Mouse (Mus musculus) monocyte, adult 5-6 weeks (primary cell): ENCODE results near the gene Mdga1. TPM values are rescaled to one million over a fixed set of nuclear protein-coding genes. Genes with fewer than 3 reads are reported as not detected.

ENCODE experiments used
- ATAC-seq: fragments of 153-309, 156-312 bp; replicated peaks from 2 replicates; pipeline ENCODE4 v1.8.0; 2017; ENCODE audit warnings: mild to moderate bottlenecking; ENCODE audit not compliant: low TSS enrichment, insufficient number of reproducible peaks, severe bottlenecking, poor library complexity, low FRiP score
- total RNA-seq: library from RNA; stranded (forward); fragments of 200-1000, 200-491, 200-594 nt; gene quantifications from 3 replicates; pipeline ENCODE4 v1.2.3, GENCODE M21; 2017

The Mdga1 gene
- total RNA-seq, 1 experiment from 2014 or later = not detected

DNA sequence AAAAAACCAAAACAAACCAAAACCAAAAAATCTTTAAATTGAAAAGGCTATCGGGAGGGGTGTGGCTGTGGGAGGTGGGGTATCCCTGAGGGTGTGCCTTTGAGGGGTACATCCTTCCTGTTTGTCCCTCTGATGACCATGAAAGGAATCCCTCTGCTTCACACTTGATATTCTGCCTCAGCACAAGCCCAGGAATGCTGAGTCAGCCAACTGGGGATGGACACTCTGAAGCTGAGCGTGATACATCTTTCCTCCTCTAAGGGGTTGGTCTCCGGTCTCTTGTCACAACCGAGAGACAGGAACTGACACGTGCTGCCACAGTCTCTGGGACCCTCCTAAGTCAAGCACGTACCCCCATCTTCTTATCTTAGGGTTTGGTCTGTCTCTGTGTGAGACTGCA lies 37.1 kb downstream of the Mdga1 start:
- ATAC-seq = no peak

DNA sequence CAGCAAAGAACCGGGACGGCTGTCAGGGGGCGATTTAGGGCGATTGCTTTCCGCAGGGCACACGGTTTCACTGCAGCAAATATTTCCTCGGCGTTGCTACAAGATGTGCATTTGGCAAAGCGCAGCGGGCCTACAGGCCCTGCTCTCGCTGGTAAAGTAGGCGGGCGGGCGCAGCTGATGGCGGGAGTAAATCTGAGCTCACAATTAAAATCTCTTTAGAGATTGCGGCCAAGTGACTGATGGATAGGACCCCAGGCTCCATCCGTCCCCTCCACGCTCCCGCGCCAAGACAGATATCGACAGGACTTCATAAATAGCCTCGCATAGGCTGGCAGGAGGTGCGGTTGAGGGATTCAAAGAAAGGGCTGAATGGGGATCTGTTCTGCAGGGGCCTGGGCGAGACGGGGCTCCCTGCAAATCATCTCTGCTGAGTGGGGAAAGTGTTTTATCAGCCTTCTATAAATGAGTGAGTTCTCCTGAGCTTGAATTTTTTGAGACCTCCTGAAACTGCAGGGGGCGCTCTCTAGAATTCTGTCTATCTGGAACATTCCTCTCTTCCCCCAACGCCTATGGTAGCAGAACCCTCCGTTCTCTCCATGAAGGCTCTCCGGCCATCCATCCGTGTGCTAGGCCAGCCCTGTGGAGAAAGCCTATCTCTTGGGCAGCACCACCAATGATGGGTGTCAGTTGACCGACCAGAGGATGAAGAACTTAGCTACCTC lies 38.5 kb downstream of the Mdga1 start:
- ATAC-seq = no peak

- no peak for ATAC-seq
These were observed 41.1 kb downstream of the Mdga1 start for GRCm38 (mm10) chr17:29928751-29929237.

DNA sequence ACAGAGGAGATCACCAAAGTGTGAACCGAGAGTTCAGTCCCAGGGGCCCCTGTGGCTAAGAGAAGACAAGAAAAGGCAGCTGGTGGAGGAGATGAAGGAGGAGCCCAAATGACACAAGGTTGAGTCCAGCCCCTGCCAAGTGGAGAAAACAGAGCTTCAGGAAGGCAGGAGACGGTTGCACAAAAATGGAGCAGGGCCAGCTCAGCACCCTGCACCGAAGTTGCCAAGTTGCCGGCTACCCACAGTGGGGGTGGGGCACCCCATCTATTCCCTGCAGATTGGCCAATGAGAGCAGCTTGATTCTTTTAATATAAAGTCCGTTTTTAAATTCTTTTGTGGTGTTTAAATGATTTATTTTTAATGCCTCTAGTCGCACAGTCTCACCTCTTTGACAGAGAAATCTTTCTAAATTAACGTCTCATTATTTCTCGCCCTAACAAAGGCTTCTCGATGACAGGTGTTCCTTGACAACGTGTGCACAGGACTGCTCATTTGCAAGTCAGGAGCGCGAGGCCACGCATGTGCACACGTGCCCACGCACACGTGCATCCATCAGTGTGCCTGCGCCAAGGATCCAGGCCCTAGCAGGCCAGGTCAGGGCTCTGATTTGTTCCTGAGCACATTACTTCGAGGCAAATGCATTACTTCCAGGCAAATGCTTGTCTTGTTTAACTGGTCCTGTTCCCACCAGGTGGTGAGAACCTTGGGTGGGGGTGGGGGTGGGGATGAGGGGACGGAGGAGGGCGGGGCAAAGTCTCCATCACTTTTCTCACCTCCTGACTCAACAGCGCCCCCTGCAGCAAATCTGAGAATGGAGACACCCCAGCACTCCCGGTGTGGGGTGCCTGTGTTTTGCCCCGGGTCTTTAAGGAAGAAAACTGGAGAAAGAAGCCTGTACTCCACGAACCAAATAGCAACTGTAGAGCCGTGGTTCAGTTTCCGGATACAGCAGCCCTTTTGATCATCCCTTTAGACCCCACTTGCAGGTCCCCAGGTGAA lies 44.0 kb downstream of the Mdga1 start:
- no peak for ATAC-seq

DNA sequence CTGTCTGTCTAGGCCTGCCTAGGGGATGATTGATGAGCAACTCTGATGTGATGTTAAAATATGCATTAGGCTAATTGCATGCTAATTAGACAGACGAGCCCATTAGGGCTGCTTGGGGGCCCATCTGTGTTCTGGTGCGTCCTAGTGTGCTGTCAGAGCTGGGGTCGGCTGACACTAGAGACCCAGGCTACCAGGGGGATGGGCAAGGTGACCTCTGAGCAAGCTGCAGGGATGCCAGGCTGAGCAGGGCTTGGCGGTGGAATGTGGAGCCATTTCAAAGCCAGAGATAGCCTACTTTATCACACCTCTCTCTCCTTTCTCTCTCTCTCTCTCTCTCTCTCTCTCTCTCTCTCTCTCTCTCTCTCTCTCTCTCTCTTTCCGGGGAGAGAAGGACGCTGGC lies 49.8 kb downstream of the Mdga1 start:
- no peak for ATAC-seq

- no peak for ATAC-seq
These were observed 50.4 kb downstream of the Mdga1 start for GRCm38 (mm10) chr17:29919552-29919920.

DNA sequence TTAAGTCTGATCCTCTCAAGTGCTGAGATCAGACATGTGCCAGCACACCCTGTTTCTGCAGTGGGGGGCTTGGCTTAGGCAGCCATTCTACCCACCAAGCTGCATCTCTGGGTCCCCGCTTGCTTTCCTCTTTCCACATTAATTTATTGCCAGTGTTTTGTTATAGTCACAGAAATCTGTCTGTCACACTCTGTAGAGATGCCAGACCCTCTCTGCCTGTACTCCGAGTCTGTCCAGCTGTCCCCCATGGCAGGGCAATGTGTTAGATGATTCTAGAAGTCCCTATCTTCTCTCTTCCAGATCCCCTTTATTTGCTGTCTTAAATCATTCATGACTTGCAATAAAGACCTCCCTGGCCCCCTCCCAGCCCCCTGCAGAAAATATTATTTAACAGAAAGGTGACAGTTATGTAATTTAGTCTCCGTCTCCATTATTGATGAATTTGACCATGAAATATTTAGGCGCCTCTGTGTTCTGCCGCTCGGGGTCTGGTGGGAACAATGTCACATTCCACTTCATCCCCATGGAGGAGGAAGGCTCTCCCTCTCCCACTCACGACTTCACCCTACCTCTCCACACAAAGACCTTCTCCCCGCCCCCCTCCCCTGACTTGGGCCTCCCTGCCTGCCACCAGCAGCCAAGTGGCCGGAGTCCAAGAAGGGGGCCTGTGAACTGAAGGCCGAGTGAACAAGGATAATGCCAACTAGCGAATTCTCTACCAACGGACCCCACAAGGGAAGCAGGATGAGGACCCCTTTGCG lies 50.9 kb downstream of the Mdga1 start:
- no peak for ATAC-seq

DNA sequence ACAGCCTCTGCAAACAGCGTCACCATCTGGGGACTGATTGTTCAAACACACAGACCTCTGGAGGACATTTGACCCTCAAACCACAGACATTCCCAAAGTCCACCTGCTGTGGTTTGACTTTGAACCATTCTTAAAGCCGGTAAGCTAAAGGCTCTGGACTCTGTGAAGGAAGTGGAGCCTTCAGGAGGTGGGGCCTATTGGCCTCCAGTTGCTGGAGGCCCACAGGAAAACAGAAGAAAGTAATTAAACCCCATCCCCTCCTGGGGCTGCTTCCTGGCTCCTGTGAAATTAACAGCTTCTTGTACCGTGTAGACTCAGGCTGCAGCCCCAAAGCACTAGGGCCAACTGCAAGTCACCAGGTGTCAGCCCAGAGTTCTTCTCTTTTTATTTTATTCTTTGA lies 52.9 kb downstream of the Mdga1 start:
- ATAC-seq = no peak

GRCm38 (mm10) chr17:29915820-29916219 lies 54.1 kb downstream of the Mdga1 start:
- ATAC-seq = no peak

DNA sequence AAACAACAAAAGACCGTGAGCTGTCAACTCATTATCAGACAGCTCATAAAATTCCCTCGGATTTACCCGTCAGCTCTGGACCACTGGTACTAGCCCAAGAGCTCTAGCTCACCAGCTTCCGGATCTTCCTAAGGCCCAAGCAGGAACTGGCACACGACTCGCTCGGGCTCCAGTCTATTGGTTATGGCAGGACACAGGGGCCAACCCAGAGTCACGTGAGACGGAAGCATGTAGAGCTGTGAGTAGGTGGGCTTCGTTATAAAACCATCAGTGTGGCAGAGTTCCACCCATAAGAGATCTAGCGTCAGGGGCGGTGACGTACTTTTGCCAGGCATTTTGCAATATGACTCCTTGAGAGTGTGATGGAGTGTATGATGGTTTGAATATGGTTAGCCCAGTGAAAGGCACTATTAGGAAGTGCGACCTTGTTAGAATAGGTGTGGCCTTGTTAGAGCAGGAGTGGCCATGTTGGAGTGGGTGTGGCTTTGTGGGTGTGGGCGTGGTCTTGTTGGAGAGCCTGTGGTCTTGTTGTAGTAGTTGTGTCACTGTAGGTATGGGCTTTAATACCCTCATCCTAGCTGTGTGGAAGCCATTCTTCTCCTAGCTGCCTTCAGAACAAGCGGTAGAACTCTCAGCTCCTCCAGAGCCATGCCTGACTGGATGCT lies 56.5 kb downstream of the Mdga1 start:
- no peak for ATAC-seq

DNA sequence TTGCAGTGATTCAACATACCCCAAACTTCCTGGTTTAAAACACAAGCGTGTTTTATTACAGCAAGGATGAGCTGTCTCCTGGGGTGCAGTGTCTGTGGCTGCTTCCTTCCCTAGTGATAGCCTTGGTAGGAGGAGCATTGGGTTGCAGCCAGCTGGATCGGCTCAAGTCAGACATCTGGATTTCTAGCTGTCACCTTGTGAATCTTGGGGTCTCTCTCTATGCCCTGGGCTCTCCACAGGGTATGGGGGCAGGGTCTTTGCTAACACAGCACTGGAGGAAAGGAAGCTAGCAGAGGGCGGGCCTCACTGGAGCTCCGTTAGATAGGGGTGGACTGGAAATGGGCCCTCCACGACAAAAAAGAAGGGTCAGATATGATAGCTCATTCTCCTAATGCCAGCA lies 57.2 kb downstream of the Mdga1 start:
- no peak for ATAC-seq

DNA sequence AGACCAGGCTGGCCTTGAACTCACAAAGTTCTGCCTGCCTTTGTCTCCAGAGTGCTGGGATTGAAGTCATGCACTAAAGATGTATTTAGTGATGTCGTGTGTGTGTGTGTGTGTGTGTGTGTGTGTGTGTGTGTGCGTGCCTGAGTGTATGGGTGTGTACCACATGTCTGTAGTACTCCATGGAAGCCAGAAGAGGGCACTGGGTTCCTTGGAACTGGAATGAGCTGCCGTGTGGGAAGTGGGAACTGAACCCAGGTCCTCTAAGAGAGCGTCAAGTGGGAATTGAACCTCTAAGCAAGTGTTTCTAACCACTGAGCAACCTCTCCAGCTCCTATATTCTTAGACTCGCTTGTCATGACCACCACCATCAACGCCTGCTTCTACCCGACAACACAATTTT lies 60.9 kb downstream of the Mdga1 start:
- ATAC-seq = no peak

GRCm38 (mm10) chr17:29904694-29905093 lies 65.2 kb downstream of the Mdga1 start:
- no peak for ATAC-seq

GRCm38 (mm10) chr17:29902406-29903155 lies 67.3 kb downstream of the Mdga1 start:
- no peak for ATAC-seq

GRCm38 (mm10) chr17:29900289-29900688 lies 69.6 kb downstream of the Mdga1 start:
- ATAC-seq = no peak

- ATAC-seq = no peak
These were observed 73.5 kb downstream of the Mdga1 start for GRCm38 (mm10) chr17:29896181-29897054.

DNA sequence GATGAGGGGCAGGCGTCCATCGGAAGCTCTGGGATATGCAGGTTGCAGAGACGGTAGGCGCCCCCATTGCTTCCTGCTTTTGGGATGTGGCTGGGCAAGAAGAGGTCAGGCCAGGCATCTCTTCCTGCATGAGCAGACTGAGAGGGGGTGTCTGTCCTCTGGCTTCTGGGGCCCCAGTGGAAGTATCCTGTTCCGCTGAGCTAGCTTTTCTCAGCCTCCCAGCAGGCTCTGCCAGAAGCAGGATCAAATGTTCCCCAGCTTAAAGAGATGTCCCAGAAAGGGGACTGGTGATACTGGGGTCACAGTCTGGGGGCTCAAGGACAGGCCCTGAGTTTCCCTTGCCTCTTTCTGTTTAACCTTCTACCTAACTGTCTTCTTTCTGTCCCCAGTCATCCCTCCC lies 74.3 kb downstream of the Mdga1 start:
- ATAC-seq = no peak
